Mouse (Mus musculus): ENCODE data around the gene Emilin1. TPM values are rescaled to one million over a fixed set of nuclear protein-coding genes. Genes with fewer than 3 reads are reported as not detected.

The Emilin1 gene
- polyA plus RNA-seq, 1 experiment = 17.6 TPM

- no peak overlapping the region for H3K4me3 ChIP-seq (replicated peaks; ENCODE audit: control insufficient read depth, low read depth, low read length)
- no peak overlapping the region for H3K27ac ChIP-seq (ENCODE audit: control insufficient read depth, insufficient read depth, low read depth, low read length, poor library complexity)
- 65% methylated on average over 6 of the region's 6 CpGs for WGBS
- TF ChIP-seq POLR2A (IDR thresholded peaks at IDR 0.05; ENCODE audit: borderline replicate concordance, control insufficient read depth, low read depth, low read length) (no peak), CTCF (IDR thresholded peaks at IDR 0.05; ENCODE audit: control insufficient read depth, insufficient read depth, low read length) (no peak)
- no peaks in the 10 kb centered on the region; the same call in 1 of the 2 replicates for H3K4me1 ChIP-seq (ENCODE audit: control insufficient read depth, insufficient read depth, low read length)
These were observed 9.9 kb downstream of the Emilin1 start for GRCm38 (mm10) chr5:30923119-30923518.

- H3K4me3 ChIP-seq (replicated peaks; ENCODE audit: control insufficient read depth, low read depth, low read length) = no peak overlapping the region
- H3K27ac ChIP-seq (ENCODE audit: control insufficient read depth, insufficient read depth, low read depth, low read length, poor library complexity) = no peak overlapping the region
- no peaks in the 10 kb centered on the region; the same call in 1 of the 2 replicates for H3K4me1 ChIP-seq (ENCODE audit: control insufficient read depth, insufficient read depth, low read length)
- TF ChIP-seq POLR2A (IDR thresholded peaks at IDR 0.05; ENCODE audit: borderline replicate concordance, control insufficient read depth, low read depth, low read length) (no peak), CTCF (IDR thresholded peaks at IDR 0.05; ENCODE audit: control insufficient read depth, insufficient read depth, low read length) (no peak)
- 89% methylated on average over 8 of the region's 8 CpGs for WGBS
These were observed 11.4 kb downstream of the Emilin1 start for GRCm38 (mm10) chr5:30924614-30925013.

- H3K27ac ChIP-seq (ENCODE audit: control insufficient read depth, insufficient read depth, low read depth, low read length, poor library complexity) = no peak overlapping the region
- TF ChIP-seq POLR2A (IDR thresholded peaks at IDR 0.05; ENCODE audit: borderline replicate concordance, control insufficient read depth, low read depth, low read length) = no peak
- no peak for TF ChIP-seq CTCF (IDR thresholded peaks at IDR 0.05; ENCODE audit: control insufficient read depth, insufficient read depth, low read length)
- no peak overlapping the region for H3K4me3 ChIP-seq (replicated peaks; ENCODE audit: control insufficient read depth, low read depth, low read length)
- WGBS = 94% methylated on average over 5 of the region's 5 CpGs
- no peaks in the 10 kb centered on the region; the same call in 1 of the 2 replicates for H3K4me1 ChIP-seq (ENCODE audit: control insufficient read depth, insufficient read depth, low read length)
These were observed 12.0 kb downstream of the Emilin1 start for GRCm38 (mm10) chr5:30925217-30925616.

- WGBS = 82% methylated on average over 2 of the region's 2 CpGs
- Histone ChIP-seq H3K4me1 (ENCODE audit: control insufficient read depth, insufficient read depth, low read length) (no peaks in the 10 kb centered on the region; the same call in 1 of the 2 replicates), H3K27ac (ENCODE audit: control insufficient read depth, insufficient read depth, low read depth, low read length, poor library complexity) (no peak overlapping the region), H3K4me3 (replicated peaks; ENCODE audit: control insufficient read depth, low read depth, low read length) (no peak overlapping the region)
- TF ChIP-seq POLR2A (IDR thresholded peaks at IDR 0.05; ENCODE audit: borderline replicate concordance, control insufficient read depth, low read depth, low read length) = no peak
- TF ChIP-seq CTCF (IDR thresholded peaks at IDR 0.05; ENCODE audit: control insufficient read depth, insufficient read depth, low read length) = no peak
These were observed 12.9 kb downstream of the Emilin1 start for GRCm38 (mm10) chr5:30926073-30926472.

GRCm38 (mm10) chr5:30927945-30928529 lies 14.8 kb downstream of the Emilin1 start:
- TF ChIP-seq CTCF (IDR thresholded peaks at IDR 0.05; ENCODE audit: control insufficient read depth, insufficient read depth, low read length) = no peak
- TF ChIP-seq POLR2A (IDR thresholded peaks at IDR 0.05; ENCODE audit: borderline replicate concordance, control insufficient read depth, low read depth, low read length) = no peak
- 58% methylated on average over 7 of the region's 7 CpGs for WGBS
- Histone ChIP-seq H3K4me3 (replicated peaks; ENCODE audit: control insufficient read depth, low read depth, low read length) (no peak overlapping the region), H3K4me1 (ENCODE audit: control insufficient read depth, insufficient read depth, low read length) (no peaks in the 10 kb centered on the region), H3K27ac (ENCODE audit: control insufficient read depth, insufficient read depth, low read depth, low read length, poor library complexity) (no peak overlapping the region)

GRCm38 (mm10) chr5:30930121-30930520 lies 16.9 kb downstream of the Emilin1 start:
- H3K4me3 ChIP-seq (replicated peaks; ENCODE audit: control insufficient read depth, low read depth, low read length) = no peak overlapping the region
- 66% methylated on average over 4 of the region's 4 CpGs for whole genome bisulfite sequencing
- peak; percentile 62; the same call in 1 of the 2 replicates for TF ChIP-seq CTCF (IDR thresholded peaks at IDR 0.05; ENCODE audit: control insufficient read depth, insufficient read depth, low read length)
- no peak for TF ChIP-seq POLR2A (IDR thresholded peaks at IDR 0.05; ENCODE audit: borderline replicate concordance, control insufficient read depth, low read depth, low read length)
- H3K4me1 ChIP-seq (ENCODE audit: control insufficient read depth, insufficient read depth, low read length) = no peaks in the 10 kb centered on the region
- no peak overlapping the region for H3K27ac ChIP-seq (ENCODE audit: control insufficient read depth, insufficient read depth, low read depth, low read length, poor library complexity)

- Histone ChIP-seq H3K27ac (ENCODE audit: control insufficient read depth, insufficient read depth, low read depth, low read length, poor library complexity) (no peak overlapping the region), H3K4me1 (ENCODE audit: control insufficient read depth, insufficient read depth, low read length) (no peaks in the 10 kb centered on the region), H3K4me3 (replicated peaks; ENCODE audit: control insufficient read depth, low read depth, low read length) (no peak overlapping the region)
- TF ChIP-seq POLR2A (IDR thresholded peaks at IDR 0.05; ENCODE audit: borderline replicate concordance, control insufficient read depth, low read depth, low read length) (no peak), CTCF (IDR thresholded peaks at IDR 0.05; ENCODE audit: control insufficient read depth, insufficient read depth, low read length) (no peak)
- 85% methylated on average over 6 of the region's 6 CpGs for WGBS
These were observed 17.6 kb downstream of the Emilin1 start for GRCm38 (mm10) chr5:30930846-30931245.

- no peaks in the 10 kb centered on the region for H3K4me1 ChIP-seq (ENCODE audit: control insufficient read depth, insufficient read depth, low read length)
- WGBS = 76% methylated on average over 4 of the region's 4 CpGs
- no peak overlapping the region for H3K27ac ChIP-seq (ENCODE audit: control insufficient read depth, insufficient read depth, low read depth, low read length, poor library complexity)
- H3K4me3 ChIP-seq (replicated peaks; ENCODE audit: control insufficient read depth, low read depth, low read length) = no peak overlapping the region
- TF ChIP-seq POLR2A (IDR thresholded peaks at IDR 0.05; ENCODE audit: borderline replicate concordance, control insufficient read depth, low read depth, low read length) (no peak), CTCF (IDR thresholded peaks at IDR 0.05; ENCODE audit: control insufficient read depth, insufficient read depth, low read length) (no peak)
These were observed 18.2 kb downstream of the Emilin1 start for GRCm38 (mm10) chr5:30931378-30931777.

- Histone ChIP-seq H3K4me3 (replicated peaks; ENCODE audit: control insufficient read depth, low read depth, low read length) (no peak overlapping the region), H3K27ac (ENCODE audit: control insufficient read depth, insufficient read depth, low read depth, low read length, poor library complexity) (no peak overlapping the region), H3K4me1 (ENCODE audit: control insufficient read depth, insufficient read depth, low read length) (no peaks in the 10 kb centered on the region)
- 73% methylated on average over 5 of the region's 5 CpGs for WGBS
- TF ChIP-seq POLR2A (IDR thresholded peaks at IDR 0.05; ENCODE audit: borderline replicate concordance, control insufficient read depth, low read depth, low read length) (no peak), CTCF (IDR thresholded peaks at IDR 0.05; ENCODE audit: control insufficient read depth, insufficient read depth, low read length) (no peak)
These were observed 20.5 kb downstream of the Emilin1 start for GRCm38 (mm10) chr5:30933705-30934104.
